Mouse (Mus musculus) bone marrow macrophage, adult 2 months (primary cell): ENCODE results near the gene Lbh. TPM values are rescaled to one million over a fixed set of nuclear protein-coding genes. Genes with fewer than 3 reads are reported as not detected.

Source experiments
- H3K27ac ChIP-seq: 2 replicates; pipeline ENCODE4 v1.5.1; 2012; ENCODE audit warnings: low read depth, low read length; ENCODE audit not compliant: insufficient read depth
- H3K4me1 ChIP-seq: 2 replicates; pipeline ENCODE4 v1.6.1; 2012; ENCODE audit warnings: low read length; ENCODE audit not compliant: control insufficient read depth, insufficient read depth
- H3K4me3 ChIP-seq: 2 replicates; pipeline ENCODE4 v1.5.1; 2012; ENCODE audit warnings: mild to moderate bottlenecking, low read length, moderate library complexity; ENCODE audit not compliant: insufficient read depth
- CTCF ChIP-seq: IDR thresholded peaks from 2 replicates; pipeline ENCODE4 v1.5.1; 2012; ENCODE audit warnings: low read depth, mild to moderate bottlenecking, low read length, moderate library complexity
- POLR2A ChIP-seq: IDR thresholded peaks from 2 replicates; pipeline ENCODE4 v1.6.1; 2012; ENCODE audit warnings: mild to moderate bottlenecking, low read depth, low read length, borderline replicate concordance
- polyA plus RNA-seq: library from polyadenylated mRNA; stranded (reverse); fragments of >200 nt; gene quantifications from 2 replicates; pipeline ENCODE4 v1.2.4, GENCODE M21; 2012; ENCODE audit not compliant: missing spikeins, insufficient read depth, insufficient read length

Gene Lbh
- polyA plus RNA-seq, 1 experiment, result 29.7 TPM

DNA sequence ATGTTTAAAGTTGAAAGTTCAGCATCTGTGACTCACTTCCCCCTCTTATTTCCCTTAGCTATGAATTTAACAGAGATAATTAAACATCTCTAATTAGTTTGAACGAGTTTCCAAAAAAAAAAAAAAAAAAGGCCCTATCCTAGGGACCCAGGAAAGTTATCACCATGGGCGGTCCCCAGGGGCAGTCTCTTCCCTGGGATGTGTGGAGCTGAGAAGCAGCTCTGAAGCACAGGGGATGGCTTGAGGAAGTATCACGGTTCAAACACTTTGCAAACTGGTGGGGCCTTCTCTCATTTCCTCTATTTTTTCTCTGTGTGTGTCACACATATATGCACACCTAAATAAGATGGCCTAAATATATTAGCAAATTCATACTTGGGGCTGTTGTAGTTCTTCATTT lies 48.8 kb downstream of the Lbh start:
- peaks cover 30% of the 10 kb centered on the region for H3K4me1 ChIP-seq
- no peak overlapping the region for H3K4me3 ChIP-seq
- 0 out of 2 replicates have a peak overlapping the region, but pooled peaks have one; percentile 16 for H3K27ac ChIP-seq
- no peak for TF ChIP-seq POLR2A
- TF ChIP-seq CTCF, result no peak

DNA sequence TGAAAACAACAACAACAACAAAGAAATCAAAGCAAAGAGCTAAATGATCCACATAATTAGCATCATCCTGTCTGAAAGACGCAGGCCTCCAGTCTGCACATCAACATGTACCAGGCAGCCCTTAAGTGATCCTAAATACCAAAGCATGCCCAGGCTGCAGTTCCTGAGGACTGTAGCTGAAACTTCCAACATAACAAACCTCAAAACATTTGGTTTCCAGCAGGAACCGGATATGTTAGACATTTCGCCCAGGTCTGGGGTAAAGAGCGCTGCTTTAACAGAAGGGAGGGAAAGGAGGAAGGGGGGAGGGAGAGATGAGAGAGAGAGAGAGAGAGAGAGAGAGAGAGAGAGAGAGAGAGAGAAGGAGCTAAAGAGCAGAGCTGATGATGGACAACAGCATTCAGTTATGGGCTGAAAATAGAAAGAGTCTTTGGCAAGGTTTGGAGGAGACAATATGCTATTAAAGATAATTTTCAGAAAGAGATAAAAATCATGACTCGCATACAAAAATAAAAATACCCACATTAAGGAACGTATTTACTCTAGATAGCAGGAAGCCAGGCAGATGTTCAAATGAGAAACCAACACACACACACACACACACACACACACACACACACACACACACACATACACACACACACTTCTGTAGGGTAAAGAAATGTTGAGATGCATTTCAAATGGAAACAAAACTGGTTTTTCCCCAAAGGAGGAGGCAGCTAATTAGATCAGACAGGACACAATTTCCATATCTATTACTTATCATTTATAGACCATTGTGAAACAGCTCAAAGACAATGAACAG lies 49.5 kb downstream of the Lbh start:
- Histone ChIP-seq H3K4me1 (peaks cover 24% of the 10 kb centered on the region), H3K4me3 (no peak overlapping the region), H3K27ac (peak overlapping the region; percentile 45)
- TF ChIP-seq CTCF (no peak), POLR2A (no peak)

DNA sequence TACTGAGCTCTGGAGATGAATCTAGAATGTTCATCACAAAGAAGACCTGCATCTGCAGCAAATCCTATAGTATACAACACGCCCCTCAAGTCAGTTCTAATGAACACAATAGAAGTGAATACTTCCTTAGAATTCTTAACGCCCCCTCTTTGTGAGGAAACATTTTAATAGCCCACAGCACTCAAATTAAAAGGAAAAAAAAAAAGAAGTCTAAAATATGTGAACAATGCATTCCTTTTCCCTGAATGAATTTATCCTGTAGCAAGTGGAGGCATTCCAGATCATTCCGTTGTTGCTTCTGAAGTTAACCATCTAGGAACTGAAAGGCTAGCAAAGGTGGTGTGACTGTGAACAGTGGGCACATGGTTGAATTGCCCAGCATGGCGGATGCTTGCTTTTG lies 50.6 kb downstream of the Lbh start:
- Histone ChIP-seq H3K4me1 (peaks cover 21% of the 10 kb centered on the region), H3K27ac (no peak overlapping the region)
- TF ChIP-seq POLR2A (no peak), CTCF (no peak)

DNA sequence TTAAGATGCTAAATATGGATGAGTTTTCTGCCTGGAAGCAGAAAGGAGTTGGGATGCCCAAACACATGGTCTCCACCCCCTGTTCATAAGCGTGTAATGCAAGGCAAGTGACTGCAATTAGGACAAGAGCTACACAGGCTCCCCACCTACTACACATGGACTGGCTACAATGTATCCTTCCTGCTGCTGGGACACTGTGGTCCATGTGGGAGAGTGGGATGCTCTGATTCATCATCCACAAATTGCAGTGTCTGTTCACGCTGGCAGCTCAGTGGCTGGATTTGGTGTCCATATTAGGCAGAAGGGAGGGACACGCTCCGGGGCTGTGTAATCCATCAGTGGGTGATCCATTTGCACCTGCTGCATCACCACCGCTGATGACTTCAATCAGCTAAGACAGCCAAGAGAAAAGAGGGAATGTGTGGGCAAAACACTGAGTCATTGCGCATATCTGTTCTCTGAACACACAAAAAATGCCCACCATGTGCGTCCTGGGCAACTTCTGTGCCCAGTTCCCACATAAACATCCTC lies 52.6 kb downstream of the Lbh start:
- TF ChIP-seq CTCF (no peak), POLR2A (no peak)
- Histone ChIP-seq H3K4me3 (no peak overlapping the region), H3K4me1 (peaks cover 17% of the 10 kb centered on the region), H3K27ac (no peak overlapping the region)

More for the DNA sequence above, 50.6 kb downstream of the Lbh start:
- H3K4me3 ChIP-seq, result no peak overlapping the region

DNA sequence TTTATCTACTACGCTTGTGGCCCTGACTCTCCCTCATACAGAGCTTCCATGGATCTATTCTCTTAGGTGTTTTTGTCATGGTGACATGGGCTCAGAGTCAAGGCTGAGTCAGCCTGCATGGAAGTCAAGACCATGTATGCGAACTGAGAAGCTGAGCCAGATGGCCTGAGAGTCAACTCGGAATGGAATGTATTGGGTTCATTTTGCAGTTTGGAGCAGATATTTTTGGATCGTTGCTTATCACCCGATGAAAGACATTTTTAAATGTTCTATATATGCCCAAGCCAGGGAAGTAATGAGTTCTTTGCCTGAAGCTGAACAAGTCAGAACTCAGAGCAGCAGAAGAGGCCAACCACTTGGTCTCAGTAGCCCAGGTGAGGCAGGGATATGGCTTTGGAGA lies 54.9 kb downstream of the Lbh start:
- TF ChIP-seq POLR2A (no peak), CTCF (no peak)

DNA sequence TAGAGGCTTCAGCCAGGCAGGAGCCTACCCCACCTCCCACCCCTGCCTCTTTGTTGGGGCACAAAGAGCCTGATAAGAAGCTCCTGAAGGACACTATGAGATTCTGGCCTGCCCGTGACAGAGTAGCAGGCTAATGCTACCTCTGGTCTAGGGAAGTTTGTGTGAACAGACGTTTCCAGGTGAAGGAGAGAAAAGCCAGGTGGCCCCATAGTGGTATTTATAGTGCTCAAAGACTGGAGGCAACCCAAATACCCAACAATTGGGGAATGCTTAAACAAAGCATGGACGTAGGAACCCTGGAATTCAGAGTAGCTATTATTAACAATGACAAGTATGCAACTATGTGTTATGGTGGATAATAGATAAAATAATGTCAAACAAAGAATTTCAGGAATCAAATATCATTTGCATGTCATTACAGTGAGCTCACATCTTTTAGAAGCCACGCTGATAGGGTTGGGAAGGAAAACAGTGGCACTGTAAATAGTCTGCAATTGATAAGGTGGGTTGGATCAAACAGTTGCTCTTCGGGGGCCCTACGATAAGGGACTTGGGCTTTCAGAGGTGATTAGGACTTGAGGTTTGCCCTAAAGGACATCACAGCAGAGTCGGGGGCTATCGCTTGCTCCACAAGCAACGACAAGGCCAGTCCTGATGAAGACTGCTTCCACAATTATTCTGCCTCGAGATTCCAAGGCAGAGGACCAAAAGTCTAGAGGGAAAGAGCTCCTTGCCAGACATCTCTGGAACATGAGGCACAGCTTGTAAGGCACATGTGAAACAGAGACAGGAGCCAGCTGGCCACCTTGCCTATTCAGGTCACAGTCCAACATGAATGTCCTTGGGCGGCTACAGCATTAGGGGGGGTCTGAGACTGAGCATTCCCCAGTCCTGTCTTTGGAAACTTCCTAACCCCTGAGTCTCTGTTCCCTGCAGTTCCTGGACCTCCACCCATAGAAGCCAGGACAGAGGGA lies 58.4 kb downstream of the Lbh start:
- H3K4me1 ChIP-seq, result no peaks in the 10 kb centered on the region
- H3K27ac ChIP-seq, result no peak overlapping the region
- H3K4me3 ChIP-seq, result no peak overlapping the region
- TF ChIP-seq CTCF, result no peak
- TF ChIP-seq POLR2A, result no peak

More for the DNA sequence above, 54.9 kb downstream of the Lbh start:
- Histone ChIP-seq H3K4me1 (no peaks in the 10 kb centered on the region), H3K27ac (no peak overlapping the region), H3K4me3 (no peak overlapping the region)

DNA sequence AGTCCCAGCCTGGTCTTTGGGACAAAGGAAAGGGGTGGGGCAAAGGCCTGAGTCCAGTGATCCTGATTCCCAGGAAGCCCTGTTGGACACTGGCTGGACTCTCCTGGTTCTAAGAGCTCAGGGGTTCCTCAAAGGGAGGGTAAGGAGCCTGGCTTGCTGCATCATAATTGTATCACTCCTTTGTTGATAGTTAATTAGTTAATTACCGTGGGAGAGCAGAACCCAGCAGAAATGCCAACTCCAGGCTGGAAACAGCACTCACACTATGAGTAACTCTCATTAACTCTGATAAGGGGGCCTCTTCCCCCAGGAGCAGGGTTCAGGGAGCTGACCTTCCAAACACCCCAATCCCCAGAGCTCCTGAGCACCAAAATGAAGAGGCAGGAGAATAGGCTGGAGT lies 59.5 kb downstream of the Lbh start:
- no peak for TF ChIP-seq CTCF
- TF ChIP-seq POLR2A, result no peak
- Histone ChIP-seq H3K27ac (no peak overlapping the region), H3K4me3 (no peak overlapping the region), H3K4me1 (no peaks in the 10 kb centered on the region)

DNA sequence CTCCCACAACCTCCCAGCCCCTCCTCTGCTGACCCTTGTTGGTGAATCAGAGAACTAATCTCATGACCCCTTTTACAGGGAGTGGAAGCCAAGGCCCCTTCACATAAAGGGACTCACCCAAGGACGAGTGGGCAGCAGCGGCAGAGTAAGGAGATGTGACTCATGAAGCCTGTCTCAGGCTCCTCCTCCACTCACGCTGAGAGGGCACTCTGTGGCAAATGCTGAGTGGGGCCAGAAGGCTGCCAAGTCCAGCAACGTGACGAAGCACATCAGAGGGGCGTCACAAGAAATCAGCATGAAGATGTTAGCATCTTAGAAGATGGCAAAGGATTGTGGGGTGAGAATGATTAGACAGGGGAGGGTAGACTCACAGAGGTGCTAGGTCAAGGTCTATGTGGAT lies 64.1 kb downstream of the Lbh start:
- no peak overlapping the region for H3K27ac ChIP-seq
- H3K4me3 ChIP-seq, result no peak overlapping the region
- TF ChIP-seq POLR2A (no peak), CTCF (no peak)
- no peaks in the 10 kb centered on the region for H3K4me1 ChIP-seq

DNA sequence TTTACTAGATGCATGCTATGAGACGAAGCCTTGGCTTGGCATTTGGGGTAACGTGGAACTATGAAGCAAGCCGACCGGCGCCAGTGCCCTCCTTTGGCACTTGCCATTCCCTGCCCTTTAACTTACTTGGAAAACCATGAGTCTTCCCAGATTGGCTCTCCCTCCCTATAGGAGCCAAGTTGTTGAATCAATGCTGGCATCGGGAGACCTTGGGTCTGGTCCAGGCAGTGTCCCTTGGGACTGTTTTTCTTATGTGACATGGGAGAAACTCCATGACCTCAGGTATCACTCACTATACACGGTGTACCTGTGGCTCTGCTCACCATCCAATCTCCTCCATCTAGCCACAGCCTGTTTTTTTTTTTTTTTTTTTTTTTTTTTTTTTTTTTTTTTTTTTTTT lies 65.4 kb downstream of the Lbh start:
- TF ChIP-seq POLR2A, result no peak
- TF ChIP-seq CTCF, result no peak
- Histone ChIP-seq H3K4me1 (no peaks in the 10 kb centered on the region), H3K4me3 (no peak overlapping the region), H3K27ac (no peak overlapping the region)

DNA sequence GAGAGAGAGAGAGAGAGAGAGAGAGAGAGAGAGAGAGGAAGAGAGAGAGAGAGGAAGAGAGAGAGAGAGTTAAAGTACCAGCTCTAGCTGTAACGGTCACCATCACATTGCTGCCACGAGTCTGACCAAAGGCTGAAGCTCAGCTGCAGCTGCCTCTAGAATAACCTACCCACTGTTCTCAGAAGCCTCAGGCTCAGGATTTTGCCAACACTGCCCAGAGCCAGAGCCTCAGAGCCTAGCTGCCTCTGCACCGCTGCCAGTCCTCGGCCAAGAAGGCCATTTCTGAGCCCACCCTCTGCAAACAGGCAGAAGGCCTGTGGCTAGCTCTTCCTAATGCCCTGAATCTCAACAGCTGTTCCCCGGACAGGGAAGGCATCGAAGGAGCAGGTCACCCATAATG lies 70.9 kb downstream of the Lbh start:
- no peaks in the 10 kb centered on the region for H3K4me1 ChIP-seq
- H3K27ac ChIP-seq, result no peak overlapping the region
- TF ChIP-seq CTCF, result no peak
- no peak for TF ChIP-seq POLR2A
- H3K4me3 ChIP-seq, result no peak overlapping the region

Other genes with a start within 250 kb of the Lbh start
- 85.2 and 88.3 TPM in 2 replicates for gene Ypel5, start 81.9 kb upstream of the Lbh start, polyA plus RNA-seq
- gene Lclat1, start 189.7 kb downstream of the Lbh start, polyA plus RNA-seq, result 9.6 and 12.0 TPM in 2 replicates